Comparison of ENCODE assay signal across 8 mouse cellular contexts in genomic region chr2:30469796-30470142, GRCm38 (mm10). TPM values are rescaled to one million over a fixed set of nuclear protein-coding genes. Genes with fewer than 3 reads are reported as not detected.
DNase-seq lines count a peak whose midpoint lies in the region.

No protein-coding gene starts in this region.

- peak; percentile 89 for DNase-seq in MN1 (ENCODE audit: low spot score)
- DNase-seq in cerebellum, adult 18-20 months: peak; percentile 71 to 80
- peak; percentile 72 to 86 for DNase-seq in frontal cortex, postnatal 10 days (ENCODE audit: low spot score in 2 of 2)
- peak; percentile 90 for DNase-seq in induced T-regulatory cell, adult 2 months (ENCODE audit: low read depth)
- peak; percentile 65 to 69 for DNase-seq in left cerebral cortex, adult 8-10 months (ENCODE audit: low spot score in 2 of 2)
- DNase-seq in lung, postnatal 4 days: peak; percentile 83 to 87
- peak; percentile 74 for DNase-seq in retina, postnatal 7 days (ENCODE audit: low read depth, low spot score)
- DNase-seq in urinary bladder, postnatal 36 days (ENCODE audit: low spot score in 2 of 2): peak; percentile 67 to 72

RNA-seq across cellular contexts. Expression of gene Ier5l, which starts 4.2 kb away (rescaled TPM):
- total RNA-seq in left cerebral cortex, adult 8-10 months (2022): 10 to 100 TPM; 18.3 to 21.6 (median 19.8) TPM

RNA-seq across cellular contexts. Expression of gene Ptpa, which starts 53.9 kb away (rescaled TPM):
- total RNA-seq in left cerebral cortex, adult 8-10 months (2022): 100 to 1,000 TPM; 174 to 191 (median 186) TPM

RNA-seq across cellular contexts. Expression of gene Crat, which starts 54.2 kb away (rescaled TPM):
- 10 to 100 TPM; 52.0 to 65.8 (median 62.6) TPM for total RNA-seq in left cerebral cortex, adult 8-10 months (2022)

Comparison
In these comparisons a context has a peak if more than half of its experiments do, and no peak if none do; other contexts are left out.
1. Peak in every context shown above with its lines: DNase-seq.